Mouse (Mus musculus) liver, embryonic 14.5 days (tissue): ENCODE measurements at regions not wholly inside any gene's neighbourhood (a gene's known extent, or its start where the extent isn't known, plus 50 kb on each side); places are given as distances from the start of the nearest gene placed in this dataset.

Experiments
- ATAC-seq: fragments of 200-750 bp; cut with Nextera tagmentation; 2 replicates; pipeline ENCODE4 v1.8.0; 2017; ENCODE audit warnings: moderate number of reproducible peaks, mild to moderate bottlenecking, moderate library complexity; ENCODE audit not compliant: insufficient read depth
- DNase-seq, 3 experiments: peaks; one replicate each; pipeline ENCODE4 v3.0.0-alpha.2; 2012 to 2013; ENCODE audit warnings: low read depth in 3 of 3, low spot score in 3 of 3
- H3K27ac ChIP-seq: fragments of 300-500 bp; sonication (generic); 2 replicates; pipeline ENCODE4 v1.5.1; 2014; ENCODE audit warnings: moderate library complexity, mild to moderate bottlenecking, control low read depth, inconsistent platforms
- H3K27me3 ChIP-seq: fragments of 300-500 bp; sonication (generic); 2 replicates; pipeline ENCODE4 v1.6.1; 2014; ENCODE audit warnings: mild to moderate bottlenecking, low read length, moderate library complexity; ENCODE audit not compliant: control insufficient read depth, insufficient read depth
- H3K36me3 ChIP-seq: fragments of 300-500 bp; sonication (generic); replicated peaks from 2 replicates; pipeline ENCODE4 v1.6.1; 2014; ENCODE audit warnings: low read depth; ENCODE audit not compliant: control insufficient read depth, insufficient read depth
- H3K4me1 ChIP-seq, 2 experiments: fragments of 200-500 bp in 1 of 2; fragments of 300-500 bp in 1 of 2; sonication (generic) in 1 of 2; replicated peaks; 2 replicates each; pipeline ENCODE4 v1.6.1; 2012 to 2014; ENCODE audit warnings: antibody characterized with exemption in 1 of 2, inconsistent platforms in 1 of 2, low read length in 1 of 2; ENCODE audit not compliant: control insufficient read depth in 2 of 2, insufficient read depth in 2 of 2
- H3K4me2 ChIP-seq: fragments of 300-500 bp; sonication (generic); 2 replicates; pipeline ENCODE4 v1.6.1; 2014; ENCODE audit warnings: low read depth, mild to moderate bottlenecking, control low read depth, moderate library complexity
- H3K4me3 ChIP-seq, 2 experiments: fragments of 200-500 bp in 1 of 2; fragments of 300-500 bp in 1 of 2; sonication (generic) in 1 of 2; 2 replicates each; pipeline ENCODE4 v1.5.1; 2012 to 2014; ENCODE audit warnings: low read depth in 2 of 2, low read length in 2 of 2, mild to moderate bottlenecking in 2 of 2, control low read depth in 1 of 2, inconsistent platforms in 1 of 2, moderate library complexity in 1 of 2; ENCODE audit not compliant: insufficient read depth in 1 of 2
- H3K9ac ChIP-seq: fragments of 300-500 bp; sonication (generic); replicated peaks from 2 replicates; pipeline ENCODE4 v1.6.1; 2014; ENCODE audit warnings: mild to moderate bottlenecking, control low read depth, moderate library complexity
- H3K9me3 ChIP-seq: fragments of 300-500 bp; sonication (generic); 2 replicates; pipeline ENCODE4 v1.6.1; 2016; ENCODE audit warnings: low read length, mixed read lengths; ENCODE audit not compliant: control insufficient read depth
- CTCF ChIP-seq: IDR thresholded peaks from 2 replicates; pipeline ENCODE4 v1.5.1; 2016; ENCODE audit warnings: antibody characterized with exemption, low read depth, control low read depth
- EP300 ChIP-seq: IDR thresholded peaks from 2 replicates; pipeline ENCODE4 v1.6.1; 2016; ENCODE audit warnings: antibody characterized with exemption, low read depth
- WGBS: fragments of 180-500 bp; shearing (Covaris S2); extraction: QIAGEN DNeasy Blood & Tissue Kit; methylation state at CpG from one replicate; pipeline ENCODE4 v1.1.7; 2014; ENCODE audit not compliant: insufficient replicate concordance; 5-methylcytosine and 5-hydroxymethylcytosine counted together

- no peak for DNase-seq
- Histone ChIP-seq H3K9ac (no peak overlapping the region), H3K27ac (no peak overlapping the region), H3K4me2 (no peak overlapping the region), H3K4me3 (no peak overlapping the region), H3K27me3 (no peaks in the 10 kb centered on the region), H3K9me3 (no peaks in the 10 kb centered on the region), H3K36me3 (no peaks in the 10 kb centered on the region), H3K4me1 (no peaks in the 10 kb centered on the region; a peak in 1 of 4 replicates)
- no peak for TF ChIP-seq CTCF
- no peak for TF ChIP-seq EP300
- ATAC-seq = no peak
- 23% methylated on average over 1 of the region's 1 CpGs for WGBS
Observed at GRCm38 (mm10) chr6:50044165-50044564, 65.9 kb upstream of the Mpp6 start.

- Histone ChIP-seq H3K27ac (no peak overlapping the region), H3K36me3 (no peaks in the 10 kb centered on the region), H3K9me3 (no peaks in the 10 kb centered on the region), H3K9ac (no peak overlapping the region), H3K4me2 (no peak overlapping the region), H3K4me1 (no peaks in the 10 kb centered on the region), H3K27me3 (no peaks in the 10 kb centered on the region), H3K4me3 (no peak overlapping the region)
- DNase-seq = no peak
- no peak for ATAC-seq
- WGBS = 35% methylated on average over 5 of the region's 5 CpGs
- TF ChIP-seq EP300 = no peak
- TF ChIP-seq CTCF = no peak
Observed at GRCm38 (mm10) chr6:50046721-50047120, 63.3 kb upstream of the Mpp6 start.

- Histone ChIP-seq H3K9me3 (no peaks in the 10 kb centered on the region), H3K4me3 (no peak overlapping the region), H3K36me3 (no peaks in the 10 kb centered on the region), H3K4me2 (no peak overlapping the region), H3K4me1 (no peaks in the 10 kb centered on the region), H3K27me3 (no peaks in the 10 kb centered on the region), H3K27ac (no peak overlapping the region), H3K9ac (no peak overlapping the region)
- no peak for ATAC-seq
- 48% methylated on average over 2 of the region's 2 CpGs for WGBS
- no peak for TF ChIP-seq EP300
- no peak for TF ChIP-seq CTCF
- no peak for DNase-seq
Observed at GRCm38 (mm10) chr6:50052416-50052815, 57.6 kb upstream of the Mpp6 start.

GRCm38 (mm10) chr6:50053086-50053485, 57.0 kb upstream of the Mpp6 start:
- ATAC-seq (no peak), DNase-seq (no peak)
- 45% methylated on average over 2 of the region's 2 CpGs for WGBS
- no peaks in the 10 kb centered on the region for H3K4me1 ChIP-seq
- TF ChIP-seq CTCF (no peak), EP300 (no peak)
- H3K4me3 ChIP-seq = no peak overlapping the region
- H3K36me3 ChIP-seq = no peaks in the 10 kb centered on the region
- H3K4me2 ChIP-seq = no peak overlapping the region
- no peak overlapping the region for H3K9ac ChIP-seq
- no peaks in the 10 kb centered on the region for H3K27me3 ChIP-seq
- no peaks in the 10 kb centered on the region for H3K9me3 ChIP-seq
- H3K27ac ChIP-seq = no peak overlapping the region

- WGBS = 74% methylated on average over 13 of the region's 13 CpGs
- no peak for ATAC-seq
Observed at GRCm38 (mm10) chr6:50054233-50054632, 55.8 kb upstream of the Mpp6 start.

More at GRCm38 (mm10) chr6:50054233-50054632, 55.8 kb upstream of the Mpp6 start:
- no peaks in the 10 kb centered on the region for H3K27me3 ChIP-seq
- no peak overlapping the region for H3K9ac ChIP-seq
- no peaks in the 10 kb centered on the region for H3K4me1 ChIP-seq
- DNase-seq = no peak
- no peak overlapping the region for H3K27ac ChIP-seq
- TF ChIP-seq EP300 (no peak), CTCF (no peak)
- no peak overlapping the region for H3K4me3 ChIP-seq
- no peak overlapping the region for H3K4me2 ChIP-seq
- H3K9me3 ChIP-seq = no peaks in the 10 kb centered on the region
- no peaks in the 10 kb centered on the region for H3K36me3 ChIP-seq
